Mouse (Mus musculus) layer of hippocampus, adult 8-10 months (tissue): ENCODE data around the gene B4galt4. TPM values are rescaled to one million over a fixed set of nuclear protein-coding genes. Genes with fewer than 3 reads are reported as not detected.
A peak's percentile ranks its signal among the peaks of the same experiment; 100 is the strongest.
"Not testable (repeated sequence)": the region's sequence is repeated elsewhere in the genome, so short reads cannot be mapped to it uniquely, and the experiment has no call there.

Source experiments
- DNase-seq, 2 experiments: peaks; one replicate each; pipeline ENCODE4 v3.0.0; 2022; ENCODE audit warnings: low spot score in 2 of 2
- total RNA-seq, 4 experiments: library from RNA; stranded (reverse); gene quantifications; 2 replicates each; pipeline ENCODE4 v1.2.4; 2022

B4galt4 gene
- total RNA-seq, 4 experiments from 2014 or later = 31.4 to 39.8 (median 34.5) TPM

GRCm38 (mm10) chr16:38768386-38768785, 26.3 kb downstream of the B4galt4 start:
- DNase-seq = no peak

- DNase-seq = no peak
These were observed 27.5 kb downstream of the B4galt4 start for GRCm38 (mm10) chr16:38769529-38769928.

- no peak for DNase-seq
These were observed 29.1 kb downstream of the B4galt4 start for GRCm38 (mm10) chr16:38771145-38771544.

- DNase-seq = no peak
These were observed 30.9 kb downstream of the B4galt4 start for GRCm38 (mm10) chr16:38772906-38773496.

DNA sequence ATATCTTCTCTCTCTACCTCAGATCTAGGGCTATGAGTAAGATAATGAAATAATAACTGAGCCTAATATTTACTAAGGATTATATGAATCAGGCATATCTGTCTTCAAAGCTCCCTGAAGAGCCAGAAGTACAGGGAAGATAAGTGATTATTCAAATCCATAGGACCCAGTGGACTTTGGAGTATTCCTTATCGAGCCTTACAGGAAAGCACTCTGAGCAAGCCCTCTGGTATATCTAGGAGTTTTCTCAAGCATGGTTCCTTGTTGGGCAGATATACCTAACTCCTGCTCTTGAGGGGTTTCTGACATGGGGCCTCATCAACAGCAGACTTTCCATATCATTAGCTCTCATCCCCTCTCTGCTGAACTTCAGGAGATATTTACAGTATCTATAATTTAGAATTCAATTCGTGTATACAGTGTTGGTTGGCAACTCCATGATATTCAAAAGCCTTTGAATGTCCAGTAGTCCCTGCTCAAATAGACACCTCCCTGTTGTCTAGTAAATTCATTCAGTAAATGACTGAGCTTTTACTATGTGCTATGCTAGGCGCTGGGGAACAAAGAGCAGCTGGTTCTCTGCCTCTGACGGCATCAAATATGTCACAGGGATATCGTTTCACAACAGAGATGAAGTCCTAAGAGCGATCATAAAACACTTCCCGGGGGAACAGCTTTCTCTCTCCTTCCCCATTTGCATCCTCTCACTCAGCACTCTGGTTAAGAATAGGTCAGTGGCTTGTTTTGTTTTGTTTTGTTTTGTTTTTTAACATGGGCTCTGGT, 33.1 kb downstream of the B4galt4 start:
- no peak for DNase-seq

- no peak for DNase-seq
These were observed 34.3 kb downstream of the B4galt4 start for GRCm38 (mm10) chr16:38776342-38776741.

DNA sequence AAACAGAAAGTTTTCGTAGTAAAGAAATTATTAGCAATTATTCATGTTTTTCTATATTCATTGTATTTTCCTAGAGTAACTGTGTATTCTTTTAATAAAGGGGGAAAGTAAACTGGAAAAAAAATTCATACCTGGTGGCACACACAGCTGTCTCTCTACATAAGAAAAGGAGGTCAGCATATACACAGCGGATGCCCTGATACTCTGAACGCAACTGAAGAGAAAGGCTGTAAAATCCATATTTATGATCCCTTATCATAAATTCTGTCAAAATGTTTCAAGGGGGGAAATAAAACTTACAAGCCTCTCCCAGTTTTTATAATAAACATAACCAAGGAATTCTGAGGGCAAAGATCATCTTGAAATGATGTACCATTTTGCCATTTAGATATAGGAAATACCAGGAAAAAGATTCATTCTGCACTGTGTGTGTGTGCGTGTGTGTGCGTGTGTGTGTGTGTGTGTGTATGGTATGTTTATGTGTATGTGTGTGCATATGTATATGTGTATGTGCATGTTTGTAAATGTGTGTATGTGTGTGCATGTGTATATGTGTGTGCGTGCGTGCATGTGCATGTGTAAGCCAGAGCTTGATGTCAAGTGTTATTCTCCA, 39.0 kb downstream of the B4galt4 start:
- DNase-seq = no peak

DNA sequence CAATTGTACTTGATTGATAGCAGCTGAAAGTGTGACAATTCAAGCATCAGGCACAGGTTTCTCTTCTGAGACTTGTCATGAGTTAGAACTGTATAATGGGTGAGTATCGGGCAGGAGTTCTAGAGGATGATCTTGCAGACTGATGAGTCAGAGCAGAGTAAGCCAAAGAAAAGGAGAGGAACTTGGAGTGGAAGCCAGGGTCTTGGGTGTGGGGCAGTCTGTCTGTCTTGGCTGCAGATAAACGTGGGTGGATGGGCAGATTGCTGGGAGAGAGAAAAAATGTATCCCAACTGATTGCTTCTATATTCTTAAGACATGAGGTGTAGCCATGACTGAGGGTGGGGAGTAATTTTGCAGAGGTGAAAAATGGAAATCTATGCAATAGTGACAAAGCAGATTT, 39.9 kb downstream of the B4galt4 start:
- no peak for DNase-seq

- DNase-seq = no peak
These were observed 40.5 kb downstream of the B4galt4 start for GRCm38 (mm10) chr16:38782524-38783067.

DNA sequence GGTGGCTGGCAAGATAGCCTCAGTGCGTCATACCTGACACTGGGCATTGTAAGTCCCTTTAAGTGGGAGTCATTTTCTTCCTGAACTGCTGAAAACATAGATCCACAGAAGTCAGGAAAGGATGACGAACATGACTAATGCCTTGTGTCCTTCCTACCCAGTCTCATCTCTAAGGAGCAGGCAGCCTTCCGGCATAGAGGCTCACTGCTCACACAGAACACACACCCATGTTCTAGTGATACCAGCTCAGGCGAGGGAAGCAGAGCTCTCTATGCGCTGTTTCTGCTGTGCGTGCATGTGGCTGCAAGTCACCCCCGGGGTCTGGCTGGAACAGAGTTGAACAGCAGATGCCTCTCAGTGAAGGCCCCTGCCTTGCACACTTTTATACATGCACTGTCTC, 43.2 kb downstream of the B4galt4 start:
- DNase-seq = no peak

GRCm38 (mm10) chr16:38789016-38789415, 47.0 kb downstream of the B4galt4 start:
- no peak for DNase-seq

DNA sequence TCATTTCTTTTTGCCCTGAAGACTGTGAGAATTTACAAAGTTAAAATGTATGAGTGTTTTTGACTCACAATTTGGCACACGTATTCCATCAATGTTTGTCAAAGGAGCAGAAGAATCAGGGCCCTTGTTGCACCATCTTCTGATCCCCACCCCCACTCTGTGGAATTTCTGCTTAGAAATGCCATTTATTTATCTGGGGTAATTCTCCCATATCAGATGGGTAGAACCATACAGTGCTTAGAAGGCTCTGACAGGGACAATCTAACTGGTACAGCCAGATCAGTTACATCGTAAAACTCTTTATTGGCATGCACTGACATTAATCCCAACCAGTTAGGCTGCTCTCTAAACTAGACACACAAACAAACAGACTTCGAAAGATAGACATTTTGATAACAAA, 47.9 kb downstream of the B4galt4 start:
- no peak for DNase-seq

GRCm38 (mm10) chr16:38793120-38793519, 51.1 kb downstream of the B4galt4 start:
- no peak for DNase-seq

- no peak for DNase-seq
These were observed 56.9 kb downstream of the B4galt4 start for GRCm38 (mm10) chr16:38798957-38799450.

DNA sequence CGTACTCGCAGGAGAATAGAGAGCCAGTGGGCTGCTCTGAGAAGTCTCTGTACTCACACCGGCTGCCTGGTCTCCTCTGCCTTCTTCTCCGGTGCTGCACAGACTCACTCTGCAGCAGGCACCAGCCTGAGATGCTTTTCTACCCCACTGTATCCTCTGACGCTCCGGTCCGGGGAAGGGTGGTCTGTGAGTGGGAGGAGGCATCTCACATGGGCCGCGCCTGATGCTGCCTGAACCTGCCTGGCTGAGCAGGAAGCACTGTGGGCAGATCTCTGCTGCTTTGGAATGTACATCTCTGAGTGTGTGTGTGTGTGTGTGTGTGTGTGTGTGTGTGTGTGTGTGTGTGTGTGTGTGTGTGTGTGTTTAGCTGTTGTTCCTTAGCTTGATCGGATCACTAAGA, 58.0 kb downstream of the B4galt4 start, which contains the start of gene Upk1b:
Gene Upk1b (minus strand): TSS at position 238 of the 400 bp plus-strand sequence.
- no peak for DNase-seq

- DNase-seq = not testable (repeated sequence)
These were observed 65.7 kb downstream of the B4galt4 start for GRCm38 (mm10) chr16:38807796-38808195.

DNA sequence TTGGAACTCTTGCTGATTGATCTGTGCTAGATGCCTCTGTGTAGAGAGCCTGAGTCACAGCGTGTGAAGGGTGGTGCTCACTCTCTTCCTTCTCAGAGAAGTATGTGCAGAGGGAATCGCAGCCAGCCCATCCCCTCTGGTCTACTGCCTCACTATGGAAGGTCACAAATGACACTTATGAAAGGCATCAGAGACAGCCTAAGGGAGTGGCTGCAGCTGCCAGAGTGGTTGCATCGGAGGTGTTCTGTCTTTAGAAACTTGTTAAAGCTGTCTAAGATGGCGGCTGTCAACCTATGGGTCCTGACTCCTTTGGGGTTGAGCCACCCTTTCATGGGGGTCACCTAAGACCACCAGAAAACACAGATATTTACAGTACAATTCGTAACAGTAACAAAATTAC, 68.1 kb downstream of the B4galt4 start:
- no peak for DNase-seq

GRCm38 (mm10) chr16:38812521-38812920, 70.5 kb downstream of the B4galt4 start:
- peak; percentile 46 to 67 for DNase-seq
